Mouse (Mus musculus) MEL (cell line): ENCODE data around the gene Sars. TPM values are rescaled to one million over a fixed set of nuclear protein-coding genes. Genes with fewer than 3 reads are reported as not detected.

Experiments used
- DNase-seq: peaks from one replicate; pipeline ENCODE4 v3.0.0; 2011; ENCODE audit warnings: low read depth, low spot score
- H3K27ac ChIP-seq: 2 replicates; pipeline ENCODE4 v1.5.1; 2012; ENCODE audit warnings: low read depth, mild to moderate bottlenecking, control low read depth, low read length, moderate library complexity; ENCODE audit not compliant: control insufficient read depth
- H3K27me3 ChIP-seq, 2 experiments: fragments of 150-350 bp in 1 of 2; sonication (generic) in 1 of 2; 2 replicates each; pipeline ENCODE4 v1.6.1; 2012; ENCODE audit warnings: low read length in 2 of 2, mild to moderate bottlenecking in 2 of 2, improper control_type of control experiment in 1 of 2, moderate library complexity in 1 of 2; ENCODE audit not compliant: insufficient read depth in 2 of 2, control insufficient read depth in 1 of 2
- H3K36me3 ChIP-seq, 2 experiments: 2 replicates each; pipeline ENCODE4 v1.6.1; 2012 to 2014; ENCODE audit warnings: low read length in 2 of 2, improper control_type of control experiment in 1 of 2, inconsistent platforms in 1 of 2, mild to moderate bottlenecking in 1 of 2; ENCODE audit not compliant: insufficient read depth in 2 of 2, control insufficient read depth in 1 of 2
- H3K4me1 ChIP-seq, 2 experiments: fragments of 150-350 bp in 1 of 2; sonication (generic) in 1 of 2; 2 replicates each; pipeline ENCODE4 v1.6.1; 2012; ENCODE audit warnings: low read length in 2 of 2, improper control_type of control experiment in 1 of 2, mild to moderate bottlenecking in 1 of 2; ENCODE audit not compliant: insufficient read depth in 2 of 2, control insufficient read depth in 1 of 2
- H3K4me3 ChIP-seq, 2 experiments: fragments of 150-350 bp in 1 of 2; sonication (generic) in 1 of 2; 2 replicates each; pipeline ENCODE4 v1.5.1; 2012; ENCODE audit warnings: low read depth in 2 of 2, low read length in 2 of 2, mild to moderate bottlenecking in 2 of 2, moderate library complexity in 2 of 2, control low read depth in 1 of 2, improper control_type of control experiment in 1 of 2; ENCODE audit not compliant: control insufficient read depth in 1 of 2, insufficient read depth in 1 of 2
- H3K79me2 ChIP-seq: 2 replicates; pipeline ENCODE4 v1.6.1; 2012; ENCODE audit warnings: mild to moderate bottlenecking, low read length, moderate library complexity; ENCODE audit not compliant: control insufficient read depth, poor library complexity, insufficient read depth
- H3K9ac ChIP-seq: 2 replicates; pipeline ENCODE4 v1.6.1; 2012; ENCODE audit warnings: low read depth, mild to moderate bottlenecking, control low read depth, low read length, moderate library complexity; ENCODE audit not compliant: control insufficient read depth, poor library complexity, severe bottlenecking
- H3K9me3 ChIP-seq: fragments of 150-350 bp; sonication (generic); replicated peaks from 2 replicates; pipeline ENCODE4 v1.6.1; 2012; ENCODE audit warnings: mild to moderate bottlenecking, low read length, improper control_type of control experiment, moderate library complexity; ENCODE audit not compliant: insufficient read depth
- ETS1 ChIP-seq: IDR thresholded peaks from 2 replicates; pipeline ENCODE4 v1.6.1; 2012; ENCODE audit warnings: low read depth, mild to moderate bottlenecking, inconsistent platforms, low read length, improper control_type of control experiment, moderate library complexity
- JUND ChIP-seq: IDR thresholded peaks from 2 replicates; pipeline ENCODE4 v1.6.1; 2011; ENCODE audit warnings: low read depth, mild to moderate bottlenecking, improper control_type of control experiment, low read length
- NELFE ChIP-seq: IDR thresholded peaks from 2 replicates; pipeline ENCODE4 v1.6.1; 2011; ENCODE audit warnings: low read depth, low read length, improper control_type of control experiment
- POLR2A ChIP-seq, 2 experiments: IDR thresholded peaks; 2 replicates each; pipeline ENCODE4 v1.6.1; 2011 to 2012; ENCODE audit warnings: low read length in 2 of 2, mild to moderate bottlenecking in 2 of 2, control low read depth in 1 of 2, improper control_type of control experiment in 1 of 2, low read depth in 1 of 2, moderate library complexity in 1 of 2; ENCODE audit not compliant: control insufficient read depth in 1 of 2, insufficient read depth in 1 of 2, poor library complexity in 1 of 2
- POLR2AphosphoS2 ChIP-seq: IDR thresholded peaks from 2 replicates; pipeline ENCODE4 v1.6.1; 2011; ENCODE audit warnings: low read length, improper control_type of control experiment
- RAD21 ChIP-seq: IDR thresholded peaks from 2 replicates; pipeline ENCODE4 v1.6.1; 2011; ENCODE audit warnings: mild to moderate bottlenecking, low read depth, low read length, improper control_type of control experiment
- RCOR1 ChIP-seq: IDR thresholded peaks from 2 replicates; pipeline ENCODE4 v1.6.1; 2012; ENCODE audit warnings: low read depth, mild to moderate bottlenecking, inconsistent platforms, low read length, improper control_type of control experiment
- SIN3A ChIP-seq: IDR thresholded peaks from 2 replicates; pipeline ENCODE4 v1.6.1; 2012; ENCODE audit warnings: low read length, improper control_type of control experiment, inconsistent platforms
- TCF12 ChIP-seq: IDR thresholded peaks from 2 replicates; pipeline ENCODE4 v1.6.1; 2014; ENCODE audit warnings: low read depth, mild to moderate bottlenecking, inconsistent platforms, low read length, improper control_type of control experiment, moderate library complexity
- USF2 ChIP-seq, 2 experiments: IDR thresholded peaks; 2 replicates each; pipeline ENCODE4 v1.6.1; 2011 to 2012; ENCODE audit warnings: improper control_type of control experiment in 2 of 2, low read length in 2 of 2, borderline replicate concordance in 1 of 2, inconsistent platforms in 1 of 2, low read depth in 1 of 2, mild to moderate bottlenecking in 1 of 2; ENCODE audit not compliant: insufficient read depth in 1 of 2
- ZC3H11A ChIP-seq: IDR thresholded peaks from 2 replicates; pipeline ENCODE4 v1.6.1; 2012; ENCODE audit warnings: low read depth, mild to moderate bottlenecking, inconsistent platforms, low read length, improper control_type of control experiment
- ZMIZ1 ChIP-seq: IDR thresholded peaks from 2 replicates; pipeline ENCODE4 v1.6.1; 2012; ENCODE audit warnings: low read depth, mild to moderate bottlenecking, inconsistent platforms, low read length, improper control_type of control experiment, moderate library complexity
- ZNF384 ChIP-seq: IDR thresholded peaks from 2 replicates; pipeline ENCODE4 v1.6.1; 2012; ENCODE audit warnings: low read depth, mild to moderate bottlenecking, inconsistent platforms, low read length, improper control_type of control experiment
- polyA plus RNA-seq, 2 experiments: library from polyadenylated mRNA; stranded (reverse) in 1 of 2; unstranded in 1 of 2; fragments of >175 nt in 1 of 2; fragments of >200 nt in 1 of 2; gene quantifications; 2 replicates each; pipeline versions ENCODE4 v1.2.1 to v1.2.4; 2012; ENCODE audit warnings: low replicate concordance in 2 of 2, low read depth in 1 of 2; ENCODE audit not compliant: insufficient read length in 2 of 2, insufficient read depth in 1 of 2, missing spikeins in 1 of 2
- total RNA-seq: library from RNA; depleted of rRNA; stranded (reverse); fragments of 300-350 nt; gene quantifications from 2 replicates; pipeline ENCODE4 v1.2.3, GENCODE M21; 2012

Sars gene
- total and polyA plus RNA-seq, 3 experiments, result 202 to 337 TPM; not detected in 1

DNA sequence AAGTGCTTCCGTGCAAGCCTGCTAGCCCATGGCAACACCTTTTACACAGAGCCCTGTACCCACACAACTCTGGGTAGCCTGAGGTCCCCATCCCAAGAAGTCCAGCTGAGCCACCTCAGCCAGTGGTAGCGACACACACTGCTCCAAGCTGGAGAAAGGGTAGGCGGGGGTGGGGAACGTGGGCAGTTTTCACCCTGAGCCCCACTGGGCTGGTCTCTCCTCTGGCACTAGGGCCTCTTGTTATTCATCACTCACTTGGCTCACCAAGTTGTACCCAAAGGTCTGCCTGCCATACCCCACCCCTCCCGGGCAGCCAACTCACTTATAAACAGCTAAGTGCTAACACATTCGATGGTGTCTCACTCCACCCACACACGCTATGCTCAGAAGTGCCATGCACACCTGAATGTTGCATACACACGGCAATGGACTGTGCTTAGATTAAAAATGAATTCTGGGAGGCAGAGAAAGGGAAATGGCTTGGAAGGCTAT lies 36.4 kb downstream of the Sars start:
- no peak for DNase-seq
- Histone ChIP-seq H3K27me3 (no peaks in the 10 kb centered on the region), H3K4me3 (no peak overlapping the region), H3K27ac (no peak overlapping the region), H3K4me1 (no peaks in the 10 kb centered on the region), H3K36me3 (no peaks in the 10 kb centered on the region), H3K79me2 (no peaks in the 10 kb centered on the region), H3K9ac (no peak overlapping the region), H3K9me3 (no peaks in the 10 kb centered on the region)
- TF ChIP-seq ETS1, result no peak
- TF ChIP-seq ZNF384, result no peak
- no peak for TF ChIP-seq ZMIZ1
- no peak for TF ChIP-seq POLR2AphosphoS2
- TF ChIP-seq POLR2A (IDR thresholded peaks at IDR 0.05; ENCODE audit: control insufficient read depth in 1 of 2, insufficient read depth in 1 of 2, low read depth in 1 of 2, low read length in 2 of 2, poor library complexity in 1 of 2), result no peak
- TF ChIP-seq NELFE, result no peak
- TF ChIP-seq RAD21, result no peak
- no peak for TF ChIP-seq RCOR1
- TF ChIP-seq ZC3H11A, result no peak
- no peak for TF ChIP-seq SIN3A
- TF ChIP-seq JUND, result no peak

DNA sequence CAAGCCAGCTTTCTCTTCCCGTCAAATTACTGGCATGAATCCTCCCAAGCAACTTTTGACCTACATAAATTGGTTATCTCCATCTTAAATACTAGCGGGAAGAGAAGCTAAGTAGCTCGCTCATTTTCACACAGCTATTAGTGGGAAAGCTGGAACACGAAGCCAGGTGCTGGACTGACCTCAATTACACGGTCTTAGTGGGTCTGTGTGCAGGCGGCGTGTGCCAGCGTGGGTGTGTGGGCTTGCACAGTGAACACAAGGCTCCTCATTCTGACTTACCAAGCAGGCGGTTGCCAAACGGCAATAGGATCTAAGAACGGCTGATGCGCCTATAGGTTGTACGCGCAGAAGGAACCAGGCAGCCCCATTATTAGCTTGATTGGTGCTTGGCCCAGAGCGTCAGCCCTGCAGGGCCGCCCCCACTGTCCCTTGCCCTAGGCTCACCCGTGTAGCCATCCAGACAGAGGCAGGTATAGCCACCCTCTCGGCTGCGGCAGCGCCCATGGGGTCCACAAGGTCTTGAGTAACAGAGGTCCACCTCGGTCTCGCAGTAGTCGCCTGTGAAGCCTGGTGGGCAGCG lies 38.6 kb downstream of the Sars start:
- Histone ChIP-seq H3K4me1 (no peaks in the 10 kb centered on the region), H3K27me3 (no peaks in the 10 kb centered on the region), H3K4me3 (no peak overlapping the region), H3K9me3 (no peaks in the 10 kb centered on the region), H3K27ac (no peak overlapping the region), H3K79me2 (no peaks in the 10 kb centered on the region), H3K9ac (no peak overlapping the region), H3K36me3 (no peaks in the 10 kb centered on the region)
- no peak for DNase-seq
- TF ChIP-seq TCF12 (no peak), USF2 (IDR thresholded peaks at IDR 0.05; ENCODE audit: borderline replicate concordance in 1 of 2, insufficient read depth in 1 of 2, low read depth in 1 of 2, low read length in 2 of 2) (no peak), ETS1 (no peak), ZMIZ1 (no peak)
